29 mouse cellular contexts compared by ENCODE assay signal in genomic region chr6:51987999-51988398, GRCm38 (mm10).
"Had no signal": no experiment of that assay in that cellular context is flagged by ENCODE, and none has a peak within 500 bp of the region (broad histone marks: within the 10 kb centered on the region; RNA-seq: fewer than 3 reads in every experiment).

No protein-coding gene starts in this region.

- ATAC-seq: forebrain, embryonic 13.5 days; forebrain, embryonic 14.5 days; forebrain, embryonic 15.5 days; forebrain, embryonic 16.5 days; forebrain, postnatal 0 days had no signal

- H3K9me3 ChIP-seq: embryonic facial prominence, embryonic 10.5 days; embryonic facial prominence, embryonic 12.5 days; embryonic facial prominence, embryonic 13.5 days; embryonic facial prominence, embryonic 15.5 days; forebrain, embryonic 10.5 days; forebrain, embryonic 12.5 days; forebrain, embryonic 13.5 days; forebrain, embryonic 15.5 days; heart, embryonic 10.5 days had no signal

- H3K4me3 ChIP-seq: embryonic facial prominence, embryonic 10.5 days; embryonic facial prominence, embryonic 12.5 days; embryonic facial prominence, embryonic 13.5 days; embryonic facial prominence, embryonic 15.5 days; erythroblast, embryonic 14.5 days; forebrain, embryonic 10.5 days; forebrain, embryonic 12.5 days; forebrain, embryonic 13.5 days; forebrain, embryonic 15.5 days; gastrocnemius, adult 2 months; heart, embryonic 10.5 days had no signal

- H3K27me3 ChIP-seq: embryonic facial prominence, embryonic 12.5 days; embryonic facial prominence, embryonic 13.5 days; embryonic facial prominence, embryonic 15.5 days; forebrain, embryonic 12.5 days; forebrain, embryonic 13.5 days; forebrain, embryonic 15.5 days had no signal

- H3K27ac ChIP-seq: embryonic facial prominence, embryonic 10.5 days; embryonic facial prominence, embryonic 12.5 days; embryonic facial prominence, embryonic 13.5 days; embryonic facial prominence, embryonic 15.5 days; forebrain, embryonic 10.5 days; forebrain, embryonic 12.5 days; forebrain, embryonic 13.5 days; forebrain, embryonic 15.5 days; gastrocnemius, adult 2 months; heart, embryonic 10.5 days had no signal

- H3K9ac ChIP-seq: embryonic facial prominence, embryonic 12.5 days; embryonic facial prominence, embryonic 13.5 days; embryonic facial prominence, embryonic 15.5 days; forebrain, embryonic 12.5 days; forebrain, embryonic 13.5 days; forebrain, embryonic 15.5 days; forebrain, postnatal 0 days had no signal

- DNase-seq: cerebellum, adult 8-10 months; cerebellum, adult 9-10 months; cerebellum, adult 9-11 months; cerebellum, postnatal 10 days; cerebellum, postnatal 14 days; cerebellum, postnatal 25 days; cerebellum, postnatal 36 days; embryo, embryonic 11 days; forebrain, postnatal 0 days; gastrocnemius, adult 2 months; gastrocnemius, postnatal 10 days; gastrocnemius, postnatal 14 days; gastrocnemius, postnatal 25 days; gastrocnemius, postnatal 36 days; heart, adult 11 months; heart, adult 18-20 months had no signal

- H3K36me3 ChIP-seq: embryonic facial prominence, embryonic 10.5 days; embryonic facial prominence, embryonic 12.5 days; embryonic facial prominence, embryonic 13.5 days; embryonic facial prominence, embryonic 15.5 days; forebrain, embryonic 10.5 days; forebrain, embryonic 12.5 days; forebrain, embryonic 15.5 days; heart, embryonic 10.5 days had no signal

- H3K4me2 ChIP-seq: embryonic facial prominence, embryonic 12.5 days; embryonic facial prominence, embryonic 13.5 days; embryonic facial prominence, embryonic 15.5 days; forebrain, embryonic 12.5 days; forebrain, embryonic 13.5 days; forebrain, embryonic 15.5 days; heart, embryonic 11.5 days had no signal

- H3K4me1 ChIP-seq: embryonic facial prominence, embryonic 10.5 days; embryonic facial prominence, embryonic 12.5 days; embryonic facial prominence, embryonic 13.5 days; embryonic facial prominence, embryonic 15.5 days; forebrain, embryonic 10.5 days; forebrain, embryonic 12.5 days; heart, embryonic 10.5 days had no signal
